Mouse (Mus musculus) right cerebral cortex, postnatal 36 days (tissue): ENCODE measurements around the gene Acan.

Source experiments
- DNase-seq, 2 experiments: peaks; one replicate each; pipeline ENCODE4 v3.0.0; 2022; ENCODE audit warnings: low spot score in 2 of 2, mixed read lengths in 1 of 2

Gene Acan

GRCm38 (mm10) chr7:79053383-79053889 lies at the start of gene Acan:
Gene Acan, plus strand, starts transcription at chr7:79053483.
- DNase-seq: no peak

- DNase-seq: no peak
Observed at GRCm38 (mm10) chr7:79021293-79021905, 31.9 kb upstream of the Acan start.

GRCm38 (mm10) chr7:79029138-79029537 lies 24.1 kb upstream of the Acan start:
- no peak for DNase-seq

- DNase-seq: no peak
Observed at GRCm38 (mm10) chr7:79033745-79034144, 19.5 kb upstream of the Acan start.

GRCm38 (mm10) chr7:79034521-79034920 lies 18.8 kb upstream of the Acan start:
- DNase-seq: no peak

GRCm38 (mm10) chr7:79052081-79052480 lies 1.2 kb upstream of the Acan start:
- DNase-seq: no peak

GRCm38 (mm10) chr7:79052521-79053382 lies 531 bp upstream of the Acan start:
- DNase-seq: no peak

GRCm38 (mm10) chr7:79054111-79054510 lies 828 bp downstream of the Acan start:
- no peak for DNase-seq

- DNase-seq: no peak
Observed at GRCm38 (mm10) chr7:79058546-79058945, 5.3 kb downstream of the Acan start.

GRCm38 (mm10) chr7:79067466-79067865 lies 14.2 kb downstream of the Acan start:
- no peak for DNase-seq

GRCm38 (mm10) chr7:79068231-79068630 lies 14.9 kb downstream of the Acan start:
- no peak for DNase-seq

- no peak for DNase-seq
Observed at GRCm38 (mm10) chr7:79079212-79079611, 25.9 kb downstream of the Acan start.

- DNase-seq: peak; percentile 34 to 43
Observed at GRCm38 (mm10) chr7:79080572-79081399, 27.5 kb downstream of the Acan start.

- DNase-seq: no peak
Observed at GRCm38 (mm10) chr7:79089111-79089510, 35.8 kb downstream of the Acan start.

GRCm38 (mm10) chr7:79096492-79096891 lies 43.2 kb downstream of the Acan start:
- DNase-seq: no peak

GRCm38 (mm10) chr7:79113848-79114247 lies 60.6 kb downstream of the Acan start:
- DNase-seq: no peak

GRCm38 (mm10) chr7:79123465-79123864 lies 70.2 kb downstream of the Acan start:
- peak; percentile 16 to 34 for DNase-seq

GRCm38 (mm10) chr7:79129883-79130282 lies 76.6 kb downstream of the Acan start:
- no peak for DNase-seq

- DNase-seq: no peak
Observed at GRCm38 (mm10) chr7:79130385-79130784, 77.1 kb downstream of the Acan start.

GRCm38 (mm10) chr7:79130843-79131444 lies 77.7 kb downstream of the Acan start, which contains the start of gene Hapln3:
Gene Hapln3, minus strand, starts transcription at chr7:79131018.
- DNase-seq: no peak

- DNase-seq: no peak
Observed at GRCm38 (mm10) chr7:79133391-79133790, 80.1 kb downstream of the Acan start.
